Mouse (Mus musculus): ENCODE results near the gene Jazf1. TPM values are rescaled to one million over a fixed set of nuclear protein-coding genes. Genes with fewer than 3 reads are reported as not detected.

The Jazf1 gene
- polyA plus RNA-seq, 1 experiment = 0.27 TPM

GRCm38 (mm10) chr6:52942534-52942933, 125.9 kb downstream of the Jazf1 start:
- Histone ChIP-seq H3K27me3 (ENCODE audit: control insufficient read depth, insufficient read depth, low read length) (no peaks in the 10 kb centered on the region), H3K4me3 (ENCODE audit: low read depth, low read length) (no peak overlapping the region), H3K27ac (ENCODE audit: insufficient read depth, low read depth, low read length) (no peak overlapping the region), H3K4me1 (ENCODE audit: control insufficient read depth, insufficient read depth, insufficient read length, low read length) (no peaks in the 10 kb centered on the region), H3K36me3 (ENCODE audit: control insufficient read depth, insufficient read depth, low read length) (no peaks in the 10 kb centered on the region)
- 72% methylated on average over 5 of the region's 5 CpGs for WGBS
- no peak for TF ChIP-seq CTCF (IDR thresholded peaks at IDR 0.05; ENCODE audit: extremely low read depth, insufficient read length, insufficient replicate concordance, low read depth, low read length)
- TF ChIP-seq POLR2A (IDR thresholded peaks at IDR 0.05; ENCODE audit: low read depth, low read length) = no peak

- Histone ChIP-seq H3K4me1 (ENCODE audit: control insufficient read depth, insufficient read depth, insufficient read length, low read length) (no peaks in the 10 kb centered on the region), H3K27me3 (ENCODE audit: control insufficient read depth, insufficient read depth, low read length) (no peaks in the 10 kb centered on the region), H3K27ac (ENCODE audit: insufficient read depth, low read depth, low read length) (no peak overlapping the region), H3K36me3 (ENCODE audit: control insufficient read depth, insufficient read depth, low read length) (no peaks in the 10 kb centered on the region), H3K4me3 (ENCODE audit: low read depth, low read length) (no peak overlapping the region)
- TF ChIP-seq CTCF (IDR thresholded peaks at IDR 0.05; ENCODE audit: extremely low read depth, insufficient read length, insufficient replicate concordance, low read depth, low read length) = no peak
- TF ChIP-seq POLR2A (IDR thresholded peaks at IDR 0.05; ENCODE audit: low read depth, low read length) = no peak
- 82% methylated on average over 5 of the region's 5 CpGs for WGBS
These were observed 126.3 kb downstream of the Jazf1 start for GRCm38 (mm10) chr6:52942101-52942500.

- no peaks in the 10 kb centered on the region for H3K36me3 ChIP-seq (ENCODE audit: control insufficient read depth, insufficient read depth, low read length)
- H3K4me3 ChIP-seq (ENCODE audit: low read depth, low read length) = no peak overlapping the region
- WGBS = 21% methylated on average over 3 of the region's 3 CpGs
- H3K4me1 ChIP-seq (ENCODE audit: control insufficient read depth, insufficient read depth, insufficient read length, low read length) = no peaks in the 10 kb centered on the region
- no peak for TF ChIP-seq POLR2A (IDR thresholded peaks at IDR 0.05; ENCODE audit: low read depth, low read length)
- no peak for TF ChIP-seq CTCF (IDR thresholded peaks at IDR 0.05; ENCODE audit: extremely low read depth, insufficient read length, insufficient replicate concordance, low read depth, low read length)
- no peak overlapping the region for H3K27ac ChIP-seq (ENCODE audit: insufficient read depth, low read depth, low read length)
- no peaks in the 10 kb centered on the region for H3K27me3 ChIP-seq (ENCODE audit: control insufficient read depth, insufficient read depth, low read length)
These were observed 130.5 kb downstream of the Jazf1 start for GRCm38 (mm10) chr6:52937916-52938315.

DNA sequence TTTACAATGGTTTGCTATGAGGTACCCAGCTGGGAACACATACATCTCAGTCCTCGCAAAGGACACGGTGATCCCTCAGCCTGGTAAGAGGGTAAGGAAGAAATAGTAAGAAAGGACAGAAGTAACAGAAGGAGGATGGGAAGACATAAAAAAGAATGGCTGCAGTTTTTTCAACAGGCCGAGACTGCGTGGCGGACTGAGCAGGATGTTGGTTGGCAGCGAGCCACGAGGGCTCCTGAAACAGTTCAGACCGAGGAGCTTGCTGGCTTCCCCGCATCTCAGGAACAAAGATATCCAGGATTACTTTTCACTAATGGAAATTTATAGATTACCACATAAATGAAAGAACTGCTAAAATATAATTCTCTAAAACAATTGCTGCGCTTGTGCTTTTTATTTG, 131.4 kb downstream of the Jazf1 start:
- Histone ChIP-seq H3K27me3 (ENCODE audit: control insufficient read depth, insufficient read depth, low read length) (no peaks in the 10 kb centered on the region), H3K4me1 (ENCODE audit: control insufficient read depth, insufficient read depth, insufficient read length, low read length) (no peaks in the 10 kb centered on the region), H3K4me3 (ENCODE audit: low read depth, low read length) (no peak overlapping the region), H3K36me3 (ENCODE audit: control insufficient read depth, insufficient read depth, low read length) (no peaks in the 10 kb centered on the region), H3K27ac (ENCODE audit: insufficient read depth, low read depth, low read length) (no peak overlapping the region)
- WGBS = 72% methylated on average over 10 of the region's 10 CpGs
- TF ChIP-seq POLR2A (IDR thresholded peaks at IDR 0.05; ENCODE audit: low read depth, low read length) (no peak), CTCF (IDR thresholded peaks at IDR 0.05; ENCODE audit: extremely low read depth, insufficient read length, insufficient replicate concordance, low read depth, low read length) (no peak)

- WGBS = 85% methylated on average over 6 of the region's 6 CpGs
- Histone ChIP-seq H3K27me3 (ENCODE audit: control insufficient read depth, insufficient read depth, low read length) (no peaks in the 10 kb centered on the region), H3K4me1 (ENCODE audit: control insufficient read depth, insufficient read depth, insufficient read length, low read length) (0 out of 2 replicates have a peak, but pooled peaks cover 1% of the 10 kb centered on the region), H3K27ac (ENCODE audit: insufficient read depth, low read depth, low read length) (no peak overlapping the region), H3K36me3 (ENCODE audit: control insufficient read depth, insufficient read depth, low read length) (no peaks in the 10 kb centered on the region), H3K4me3 (ENCODE audit: low read depth, low read length) (no peak overlapping the region)
- TF ChIP-seq CTCF (IDR thresholded peaks at IDR 0.05; ENCODE audit: extremely low read depth, insufficient read length, insufficient replicate concordance, low read depth, low read length) = no peak
- TF ChIP-seq POLR2A (IDR thresholded peaks at IDR 0.05; ENCODE audit: low read depth, low read length) = no peak
These were observed 134.4 kb downstream of the Jazf1 start for GRCm38 (mm10) chr6:52934021-52934420.

DNA sequence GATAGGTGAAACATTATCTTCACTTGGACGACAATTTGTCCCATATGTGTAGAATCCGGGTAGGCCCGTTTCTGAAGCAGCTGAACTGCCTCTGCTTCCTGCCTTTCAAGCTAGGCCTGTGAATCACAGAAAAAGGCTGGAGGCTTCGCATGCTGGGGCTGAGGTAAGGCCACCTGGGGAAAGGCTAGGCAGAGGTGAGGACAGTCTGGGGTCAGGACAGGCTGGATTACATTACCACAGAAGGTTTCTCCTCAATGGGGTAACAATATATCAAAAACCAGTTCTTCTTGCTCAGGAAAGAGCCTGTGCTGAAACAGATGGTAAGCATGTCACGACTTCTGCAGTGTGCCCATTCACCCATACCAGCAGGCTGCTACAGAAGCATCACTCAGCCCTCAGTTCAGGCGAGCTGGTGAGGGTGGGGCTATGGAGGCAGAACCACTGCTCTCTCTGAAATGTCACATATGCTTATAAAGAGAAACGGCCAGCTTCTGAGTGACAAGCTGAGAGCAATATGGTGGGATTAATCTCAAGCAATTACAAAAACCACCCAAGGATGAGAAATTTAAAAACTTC, 135.7 kb downstream of the Jazf1 start:
- TF ChIP-seq CTCF (IDR thresholded peaks at IDR 0.05; ENCODE audit: extremely low read depth, insufficient read length, insufficient replicate concordance, low read depth, low read length) = no peak
- TF ChIP-seq POLR2A (IDR thresholded peaks at IDR 0.05; ENCODE audit: low read depth, low read length) = no peak
- Histone ChIP-seq H3K27ac (ENCODE audit: insufficient read depth, low read depth, low read length) (no peak overlapping the region), H3K4me3 (ENCODE audit: low read depth, low read length) (no peak overlapping the region), H3K4me1 (ENCODE audit: control insufficient read depth, insufficient read depth, insufficient read length, low read length) (0 out of 2 replicates have a peak, but pooled peaks cover 1% of the 10 kb centered on the region), H3K36me3 (ENCODE audit: control insufficient read depth, insufficient read depth, low read length) (no peaks in the 10 kb centered on the region), H3K27me3 (ENCODE audit: control insufficient read depth, insufficient read depth, low read length) (no peaks in the 10 kb centered on the region)
- WGBS = 75% methylated on average over 7 of the region's 7 CpGs

- H3K27me3 ChIP-seq (ENCODE audit: control insufficient read depth, insufficient read depth, low read length) = no peaks in the 10 kb centered on the region
- 0 out of 2 replicates have a peak, but pooled peaks cover 1% of the 10 kb centered on the region for H3K4me1 ChIP-seq (ENCODE audit: control insufficient read depth, insufficient read depth, insufficient read length, low read length)
- no peaks in the 10 kb centered on the region for H3K36me3 ChIP-seq (ENCODE audit: control insufficient read depth, insufficient read depth, low read length)
- 78% methylated on average over 12 of the region's 12 CpGs for WGBS
- no peak overlapping the region for H3K4me3 ChIP-seq (ENCODE audit: low read depth, low read length)
- H3K27ac ChIP-seq (ENCODE audit: insufficient read depth, low read depth, low read length) = no peak overlapping the region
- TF ChIP-seq POLR2A (IDR thresholded peaks at IDR 0.05; ENCODE audit: low read depth, low read length) = no peak
These were observed 139.1 kb downstream of the Jazf1 start for GRCm38 (mm10) chr6:52929358-52929757.
